Mouse (Mus musculus) ovary, postnatal 36 days (tissue): Measurements from ENCODE around the gene Mmaa.

ENCODE experiments used
- DNase-seq: peaks from one replicate; pipeline ENCODE4 v3.0.0; 2022; ENCODE audit warnings: low spot score, mixed read lengths

The Mmaa gene

DNA sequence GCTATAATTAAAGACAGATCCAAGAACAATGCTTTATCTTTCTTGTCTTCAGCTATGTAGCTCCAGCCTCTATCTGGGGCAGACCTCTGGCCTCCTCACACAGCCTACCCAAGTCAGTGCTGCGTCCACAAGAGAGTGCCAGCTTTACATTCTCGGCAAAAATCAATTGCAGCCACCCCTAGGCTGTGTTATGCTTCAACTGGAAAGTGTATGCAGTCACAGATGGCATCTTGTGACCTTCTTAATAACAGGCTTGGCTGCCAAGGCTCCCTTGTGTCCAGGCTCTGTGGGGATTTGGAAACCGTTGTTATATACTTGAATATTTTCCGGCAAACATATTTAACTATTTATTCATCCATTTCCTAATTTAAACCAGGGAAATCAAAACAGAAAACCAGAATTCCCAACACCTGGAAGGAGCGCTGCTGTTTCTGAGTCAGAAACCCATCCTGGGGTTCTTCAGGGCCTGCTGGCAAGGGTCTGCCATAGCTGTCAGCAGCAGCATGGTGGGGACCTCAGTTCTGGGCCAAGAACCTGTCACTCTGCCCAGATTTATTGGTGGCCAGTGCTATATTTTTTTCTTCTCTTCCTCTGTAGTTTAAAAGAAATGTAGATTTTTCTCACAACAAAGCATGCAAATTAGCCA, 72.5 kb downstream of the Mmaa start:
- DNase-seq = no peak
